Mouse (Mus musculus): ENCODE measurements around the gene Ube2h. TPM values are rescaled to one million over a fixed set of nuclear protein-coding genes. Genes with fewer than 3 reads are reported as not detected.

Gene Ube2h
- polyA plus RNA-seq, 1 experiment, result 69.7 TPM

DNA sequence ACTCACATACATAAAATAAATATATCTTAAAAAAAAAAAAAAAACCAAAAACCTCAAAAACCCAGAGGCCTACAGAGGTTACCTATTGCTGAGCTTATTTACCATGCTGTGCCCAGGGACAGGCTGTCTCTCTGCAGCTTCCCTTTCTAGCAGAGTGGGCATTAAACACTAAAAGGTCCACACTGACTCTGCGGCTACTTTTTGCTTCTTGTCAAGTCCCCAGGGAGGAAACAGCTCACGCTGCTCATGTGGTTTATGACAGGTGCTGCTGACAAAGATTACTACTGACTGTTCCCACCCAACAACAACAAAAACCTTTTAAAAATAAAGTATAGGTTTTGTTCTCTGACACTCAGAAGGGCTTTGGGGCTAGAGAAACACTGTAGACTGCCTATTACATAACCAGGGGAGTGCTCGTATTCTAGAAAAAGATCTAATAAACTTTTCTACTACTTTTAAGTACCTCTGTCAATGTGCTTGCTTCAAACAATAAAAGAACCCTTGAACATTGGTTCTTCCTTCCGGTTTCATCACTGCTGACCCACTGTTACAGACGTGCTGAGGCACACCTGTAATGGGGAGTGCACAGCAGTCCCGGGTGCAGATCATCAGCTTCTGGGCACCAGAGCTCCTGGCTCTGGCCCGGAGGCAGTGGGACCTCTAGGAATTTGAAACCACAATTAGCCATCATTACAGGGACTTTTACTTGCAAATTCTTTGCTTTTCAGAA lies 77.2 kb downstream of the Ube2h start:
- 33% methylated on average over 7 of the region's 7 CpGs for WGBS
- peaks cover 17% of the 10 kb centered on the region; the same call in 1 of the 2 replicates for H3K4me1 ChIP-seq (ENCODE audit: control insufficient read depth, insufficient read depth, insufficient read length)
- TF ChIP-seq POLR2A (IDR thresholded peaks at IDR 0.05; ENCODE audit: low read depth, low read length) (no peak), CTCF (IDR thresholded peaks at IDR 0.05; ENCODE audit: extremely low read depth, insufficient read depth, insufficient read length, insufficient replicate concordance) (no peak)
- H3K27me3 ChIP-seq (ENCODE audit: control insufficient read depth, insufficient read depth, low read length), result no peaks in the 10 kb centered on the region
- no peak overlapping the region for H3K4me3 ChIP-seq (ENCODE audit: extremely low read depth, insufficient read depth, insufficient read length)
- DNase-seq (ENCODE audit: low read depth in 1 of 2, low spot score in 2 of 2), result peak; percentile 21 to 63
- H3K36me3 ChIP-seq (ENCODE audit: control insufficient read depth, insufficient read depth, low read length), result no peaks in the 10 kb centered on the region
- H3K27ac ChIP-seq (ENCODE audit: insufficient read depth, low read length), result no peak overlapping the region

- H3K27ac ChIP-seq (ENCODE audit: insufficient read depth, low read length), result no peak overlapping the region
- peaks cover 7% of the 10 kb centered on the region for H3K36me3 ChIP-seq (ENCODE audit: control insufficient read depth, insufficient read depth, low read length)
- H3K4me1 ChIP-seq (ENCODE audit: control insufficient read depth, insufficient read depth, insufficient read length), result peaks cover 14% of the 10 kb centered on the region; the same call in 1 of the 2 replicates
Observed at GRCm38 (mm10) chr6:30224693-30225092, 79.6 kb downstream of the Ube2h start.

GRCm38 (mm10) chr6:30222321-30222720 lies 82.0 kb downstream of the Ube2h start:
- peaks cover 5% of the 10 kb centered on the region; the same call in 1 of the 2 replicates for H3K4me1 ChIP-seq (ENCODE audit: control insufficient read depth, insufficient read depth, insufficient read length)
- H3K4me3 ChIP-seq (ENCODE audit: extremely low read depth, insufficient read depth, insufficient read length), result no peak overlapping the region
- no peak for DNase-seq (ENCODE audit: low read depth in 1 of 2, low spot score in 2 of 2)
- no peak overlapping the region for H3K27ac ChIP-seq (ENCODE audit: insufficient read depth, low read length)
- WGBS, result 92% methylated on average over 1 of the region's 1 CpGs
- H3K27me3 ChIP-seq (ENCODE audit: control insufficient read depth, insufficient read depth, low read length), result no peaks in the 10 kb centered on the region
- TF ChIP-seq POLR2A (IDR thresholded peaks at IDR 0.05; ENCODE audit: low read depth, low read length) (no peak), CTCF (IDR thresholded peaks at IDR 0.05; ENCODE audit: extremely low read depth, insufficient read depth, insufficient read length, insufficient replicate concordance) (no peak)
- peaks cover 14% of the 10 kb centered on the region for H3K36me3 ChIP-seq (ENCODE audit: control insufficient read depth, insufficient read depth, low read length)

More at GRCm38 (mm10) chr6:30224693-30225092, 79.6 kb downstream of the Ube2h start:
- no peaks in the 10 kb centered on the region for H3K27me3 ChIP-seq (ENCODE audit: control insufficient read depth, insufficient read depth, low read length)
- H3K4me3 ChIP-seq (ENCODE audit: extremely low read depth, insufficient read depth, insufficient read length), result no peak overlapping the region
- no peak for DNase-seq (ENCODE audit: low read depth in 1 of 2, low spot score in 2 of 2)
- TF ChIP-seq CTCF (IDR thresholded peaks at IDR 0.05; ENCODE audit: extremely low read depth, insufficient read depth, insufficient read length, insufficient replicate concordance), result no peak
- no peak for TF ChIP-seq POLR2A (IDR thresholded peaks at IDR 0.05; ENCODE audit: low read depth, low read length)
- WGBS, result 90% methylated on average over 1 of the region's 1 CpGs

DNA sequence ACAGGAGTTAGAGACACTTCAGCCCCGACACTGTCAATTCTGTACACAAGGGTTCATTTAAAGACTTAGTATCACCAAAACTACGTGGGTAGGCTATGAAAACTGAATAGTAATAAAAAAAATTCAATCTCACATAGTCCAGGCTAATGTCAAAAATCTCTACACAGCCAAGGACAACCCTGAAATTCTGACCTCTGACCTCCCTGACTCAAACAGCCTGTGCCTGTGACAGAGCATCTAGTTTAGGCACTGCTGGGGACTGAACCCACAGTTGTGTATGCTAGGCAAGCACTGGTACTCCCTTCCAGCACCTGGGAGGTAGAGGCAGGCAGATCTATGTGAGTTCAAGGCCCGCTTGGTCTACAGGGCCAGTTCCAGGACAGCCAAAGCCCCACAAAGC lies 86.8 kb downstream of the Ube2h start:
- DNase-seq (ENCODE audit: low read depth in 1 of 2, low spot score in 2 of 2), result no peak

GRCm38 (mm10) chr6:30212468-30212867 lies 91.9 kb downstream of the Ube2h start:
- H3K27me3 ChIP-seq (ENCODE audit: control insufficient read depth, insufficient read depth, low read length), result no peaks in the 10 kb centered on the region
- no peak overlapping the region for H3K4me3 ChIP-seq (ENCODE audit: extremely low read depth, insufficient read depth, insufficient read length)
- peaks cover 8% of the 10 kb centered on the region for H3K36me3 ChIP-seq (ENCODE audit: control insufficient read depth, insufficient read depth, low read length)
- WGBS, result 96% methylated on average over 8 of the region's 8 CpGs
- TF ChIP-seq POLR2A (IDR thresholded peaks at IDR 0.05; ENCODE audit: low read depth, low read length) (no peak), CTCF (IDR thresholded peaks at IDR 0.05; ENCODE audit: extremely low read depth, insufficient read depth, insufficient read length, insufficient replicate concordance) (no peak)
- H3K27ac ChIP-seq (ENCODE audit: insufficient read depth, low read length), result no peak overlapping the region
- DNase-seq (ENCODE audit: low read depth in 1 of 2, low spot score in 2 of 2), result no peak
- no peaks in the 10 kb centered on the region for H3K4me1 ChIP-seq (ENCODE audit: control insufficient read depth, insufficient read depth, insufficient read length)

More for the DNA sequence above, 86.8 kb downstream of the Ube2h start:
- 92% methylated on average over 3 of the region's 3 CpGs for WGBS
- Histone ChIP-seq H3K36me3 (ENCODE audit: control insufficient read depth, insufficient read depth, low read length) (peaks cover 20% of the 10 kb centered on the region), H3K27ac (ENCODE audit: insufficient read depth, low read length) (no peak overlapping the region), H3K4me1 (ENCODE audit: control insufficient read depth, insufficient read depth, insufficient read length) (no peaks in the 10 kb centered on the region), H3K4me3 (ENCODE audit: extremely low read depth, insufficient read depth, insufficient read length) (no peak overlapping the region), H3K27me3 (ENCODE audit: control insufficient read depth, insufficient read depth, low read length) (no peaks in the 10 kb centered on the region)
- TF ChIP-seq POLR2A (IDR thresholded peaks at IDR 0.05; ENCODE audit: low read depth, low read length) (no peak), CTCF (IDR thresholded peaks at IDR 0.05; ENCODE audit: extremely low read depth, insufficient read depth, insufficient read length, insufficient replicate concordance) (no peak)

DNA sequence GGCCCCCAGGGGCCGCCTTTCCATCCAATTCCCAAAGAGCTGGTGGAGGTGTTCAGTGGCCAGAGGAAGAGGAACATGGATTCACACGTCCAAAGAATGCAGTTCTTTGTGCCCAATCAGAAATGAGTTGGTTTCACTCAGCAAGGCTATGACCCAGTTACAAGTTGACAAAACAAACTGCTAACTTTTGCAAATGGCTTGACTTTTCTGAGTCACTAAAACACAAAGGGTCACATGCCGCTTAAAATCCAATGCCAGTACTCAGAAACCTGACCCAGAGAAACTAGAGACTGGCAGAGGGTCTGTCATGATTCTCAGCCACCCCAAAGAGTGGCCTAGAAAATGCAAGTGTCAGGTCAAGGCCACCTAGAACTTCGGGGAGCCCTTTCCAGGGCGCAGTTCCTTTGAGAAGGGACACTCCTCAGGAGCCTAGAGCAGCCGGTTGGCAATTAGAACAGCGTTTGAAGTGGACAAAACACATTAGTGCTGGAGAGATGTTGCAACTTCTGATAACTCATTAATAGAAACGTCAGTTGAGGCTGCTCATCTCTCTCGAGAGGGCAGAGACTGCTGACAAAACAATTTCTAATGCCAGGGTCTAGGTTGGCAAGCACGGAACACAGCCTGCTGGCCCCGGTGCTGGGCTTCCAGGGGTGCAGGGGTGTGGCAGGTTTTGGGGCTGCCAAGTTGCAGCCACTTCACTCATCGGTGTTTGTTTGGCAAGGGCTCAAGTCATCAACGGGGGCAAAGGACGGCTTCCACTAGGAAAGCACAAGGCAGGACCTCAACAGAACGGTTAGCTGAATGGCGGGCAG lies 92.5 kb downstream of the Ube2h start:
- DNase-seq (ENCODE audit: low read depth in 1 of 2, low spot score in 2 of 2), result no peak
- 89% methylated on average over 16 of the region's 16 CpGs for WGBS
- no peak overlapping the region for H3K4me3 ChIP-seq (ENCODE audit: extremely low read depth, insufficient read depth, insufficient read length)
- TF ChIP-seq POLR2A (IDR thresholded peaks at IDR 0.05; ENCODE audit: low read depth, low read length) (no peak), CTCF (IDR thresholded peaks at IDR 0.05; ENCODE audit: extremely low read depth, insufficient read depth, insufficient read length, insufficient replicate concordance) (no peak)
- no peaks in the 10 kb centered on the region for H3K27me3 ChIP-seq (ENCODE audit: control insufficient read depth, insufficient read depth, low read length)
- peaks cover 8% of the 10 kb centered on the region for H3K36me3 ChIP-seq (ENCODE audit: control insufficient read depth, insufficient read depth, low read length)
- H3K27ac ChIP-seq (ENCODE audit: insufficient read depth, low read length), result no peak overlapping the region
- H3K4me1 ChIP-seq (ENCODE audit: control insufficient read depth, insufficient read depth, insufficient read length), result no peaks in the 10 kb centered on the region

All from spleen, adult 2 months (tissue).